Mouse (Mus musculus) frontal cortex, adult (tissue): ENCODE measurements at regions not wholly inside any gene's neighbourhood (a gene's known extent, or its start where the extent isn't known, plus 50 kb on each side); places are given as distances from the start of the nearest gene placed in this dataset.

Experiments used
- ATAC-seq: cut with Nextera tagmentation; 2 replicates; pipeline ENCODE4 v1.9.2; 2017; ENCODE audit warnings: mild to moderate bottlenecking, moderate library complexity, mixed read lengths; ENCODE audit not compliant: low TSS enrichment

GRCm38 (mm10) chr1:33271437-33272145 lies 398.0 kb downstream of the Prim2 start:
- peak; percentile 95 for ATAC-seq

GRCm38 (mm10) chr1:33269162-33269561 lies 400.4 kb downstream of the Prim2 start:
- ATAC-seq: no peak

GRCm38 (mm10) chr1:33265731-33266415 lies 403.7 kb downstream of the Prim2 start:
- ATAC-seq: no peak

GRCm38 (mm10) chr1:33249474-33249873 lies 420.1 kb downstream of the Prim2 start:
- peak; percentile 81; the same call in 1 of the 2 replicates for ATAC-seq

- no peak for ATAC-seq
These were observed 422.5 kb downstream of the Prim2 start for GRCm38 (mm10) chr1:33247076-33247475.

GRCm38 (mm10) chr1:33245186-33245585 lies 424.4 kb downstream of the Prim2 start:
- no peak for ATAC-seq

- no peak for ATAC-seq
These were observed 424.9 kb downstream of the Prim2 start for GRCm38 (mm10) chr1:33244691-33245090.

GRCm38 (mm10) chr1:33222997-33223396 lies 446.6 kb downstream of the Prim2 start:
- ATAC-seq: no peak

GRCm38 (mm10) chr1:33214815-33215214 lies 454.8 kb downstream of the Prim2 start:
- peak; percentile 38; the same call in 1 of the 2 replicates for ATAC-seq

- no peak for ATAC-seq
These were observed 455.2 kb downstream of the Prim2 start for GRCm38 (mm10) chr1:33214394-33214793.

GRCm38 (mm10) chr1:33201571-33202189 lies 467.9 kb downstream of the Prim2 start:
- ATAC-seq: peak; percentile 67; the same call in 1 of the 2 replicates

GRCm38 (mm10) chr1:33195114-33195513 lies 474.5 kb downstream of the Prim2 start:
- ATAC-seq: peak; percentile 100

GRCm38 (mm10) chr1:33174646-33175435 lies 494.8 kb downstream of the Prim2 start:
- peak; percentile 96 for ATAC-seq

- ATAC-seq: no peak
These were observed 532.6 kb downstream of the Prim2 start for GRCm38 (mm10) chr1:33136991-33137390.

- no peak for ATAC-seq
These were observed 539.2 kb downstream of the Prim2 start for GRCm38 (mm10) chr1:33130351-33130750.

- ATAC-seq: peak; percentile 56; the same call in 1 of the 2 replicates
These were observed 544.5 kb downstream of the Prim2 start for GRCm38 (mm10) chr1:33125062-33125461.

- ATAC-seq: no peak
These were observed 559.2 kb upstream of the Gm5415 start for GRCm38 (mm10) chr1:33106286-33106685.

- ATAC-seq: no peak
These were observed 557.2 kb upstream of the Gm5415 start for GRCm38 (mm10) chr1:33104296-33104695.

GRCm38 (mm10) chr1:33098062-33098461 lies 551.0 kb upstream of the Gm5415 start:
- ATAC-seq: no peak

- ATAC-seq: no peak
These were observed 549.8 kb upstream of the Gm5415 start for GRCm38 (mm10) chr1:33096851-33097250.

- ATAC-seq: no peak
These were observed 527.5 kb upstream of the Gm5415 start for GRCm38 (mm10) chr1:33074551-33074950.

- no peak for ATAC-seq
These were observed 510.9 kb upstream of the Gm5415 start for GRCm38 (mm10) chr1:33058010-33058409.
